Mouse (Mus musculus) brain, embryonic 14.5 days (tissue): ENCODE data around the gene Tmem136.

ENCODE experiments used
- CTCF ChIP-seq: fragments of 200-500 bp; IDR thresholded peaks from 2 replicates; pipeline ENCODE4 v1.5.1; 2012; ENCODE audit warnings: inconsistent platforms, mild to moderate bottlenecking, moderate library complexity, borderline replicate concordance; ENCODE audit not compliant: insufficient read depth, insufficient read length; ENCODE audit errors: extremely low read depth
- POLR2A ChIP-seq: fragments of 200-500 bp; IDR thresholded peaks from 2 replicates; pipeline ENCODE4 v1.6.1; 2012; ENCODE audit warnings: mild to moderate bottlenecking, inconsistent platforms, borderline replicate concordance; ENCODE audit not compliant: poor library complexity, insufficient read depth, insufficient read length, severe bottlenecking; ENCODE audit errors: extremely low read depth

DNA sequence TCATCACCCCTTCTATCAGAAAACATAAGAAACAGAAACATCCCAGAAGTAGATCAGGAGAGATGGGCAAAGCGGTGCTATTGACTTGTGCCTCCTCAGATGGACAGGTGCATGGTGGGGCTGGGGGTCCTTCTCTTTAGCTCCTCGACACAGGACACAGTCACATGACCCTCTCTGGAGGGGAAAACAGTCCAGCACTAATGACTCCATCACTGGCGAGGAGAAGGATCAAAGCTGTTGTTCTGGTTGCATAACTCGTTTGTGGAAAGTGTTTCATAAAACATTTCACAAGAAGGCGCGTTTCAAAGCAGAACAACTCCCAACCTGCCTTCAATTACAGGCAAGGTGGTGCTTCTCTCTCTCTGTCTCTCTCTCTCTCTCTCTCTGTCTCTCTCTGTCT is 35.4 kb upstream of the Tmem136 start:
- TF ChIP-seq CTCF: no peak
- no peak for TF ChIP-seq POLR2A
